Mouse (Mus musculus): ENCODE results near the gene Tagap1. TPM values are rescaled to one million over a fixed set of nuclear protein-coding genes. Genes with fewer than 3 reads are reported as not detected.
"Not testable (repeated sequence)": the region's sequence is repeated elsewhere in the genome, so short reads cannot be mapped to it uniquely, and the experiment has no call there.

Tagap1 gene
- polyA plus RNA-seq, 1 experiment from 2014 or later = 29.7 TPM

GRCm38 (mm10) chr17:6967673-6968072, 6.7 kb upstream of the Tagap1 start:
- not testable (repeated sequence) for H3K4me1 ChIP-seq (ENCODE audit: control insufficient read depth, insufficient read depth, low read length); ATAC-seq; H3K36me3 ChIP-seq (ENCODE audit: control insufficient read depth, insufficient read depth, low read length); H3K9me3 ChIP-seq (ENCODE audit: control insufficient read depth, low read length); H3K27ac ChIP-seq (ENCODE audit: low read length); H3K4me3 ChIP-seq (ENCODE audit: low read length); H3K9ac ChIP-seq (ENCODE audit: low read depth, low read length); H3K4me2 ChIP-seq (ENCODE audit: low read depth, low read length); H3K27me3 ChIP-seq (replicated peaks; ENCODE audit: control insufficient read depth, insufficient read depth, low read length)
- 43% methylated on average over 1 of the region's 1 CpGs for WGBS

GRCm38 (mm10) chr17:6965364-6965763, 4.4 kb upstream of the Tagap1 start:
- H3K36me3 ChIP-seq (ENCODE audit: control insufficient read depth, insufficient read depth, low read length); H3K27ac ChIP-seq (ENCODE audit: low read length); H3K4me2 ChIP-seq (ENCODE audit: low read depth, low read length); H3K4me1 ChIP-seq (ENCODE audit: control insufficient read depth, insufficient read depth, low read length); H3K9me3 ChIP-seq (ENCODE audit: control insufficient read depth, low read length); H3K27me3 ChIP-seq (replicated peaks; ENCODE audit: control insufficient read depth, insufficient read depth, low read length); H3K4me3 ChIP-seq (ENCODE audit: low read length); H3K9ac ChIP-seq (ENCODE audit: low read depth, low read length); ATAC-seq: not testable (repeated sequence)
- 13% methylated on average over 5 of the region's 6 CpGs for WGBS

- H3K4me1 ChIP-seq (ENCODE audit: control insufficient read depth, insufficient read depth, low read length); H3K27me3 ChIP-seq (replicated peaks; ENCODE audit: control insufficient read depth, insufficient read depth, low read length); H3K4me3 ChIP-seq (ENCODE audit: low read length); H3K27ac ChIP-seq (ENCODE audit: low read length); H3K9ac ChIP-seq (ENCODE audit: low read depth, low read length); ATAC-seq; H3K4me2 ChIP-seq (ENCODE audit: low read depth, low read length); H3K36me3 ChIP-seq (ENCODE audit: control insufficient read depth, insufficient read depth, low read length); H3K9me3 ChIP-seq (ENCODE audit: control insufficient read depth, low read length): not testable (repeated sequence)
- WGBS = 57% methylated on average over 4 of the region's 4 CpGs
Observed at GRCm38 (mm10) chr17:6962936-6963335, 2.0 kb upstream of the Tagap1 start.

GRCm38 (mm10) chr17:6962339-6962738, 1.4 kb upstream of the Tagap1 start:
- not testable (repeated sequence) for H3K9ac ChIP-seq (ENCODE audit: low read depth, low read length); H3K4me2 ChIP-seq (ENCODE audit: low read depth, low read length); H3K36me3 ChIP-seq (ENCODE audit: control insufficient read depth, insufficient read depth, low read length); H3K9me3 ChIP-seq (ENCODE audit: control insufficient read depth, low read length); H3K27me3 ChIP-seq (replicated peaks; ENCODE audit: control insufficient read depth, insufficient read depth, low read length); ATAC-seq; H3K4me3 ChIP-seq (ENCODE audit: low read length); H3K4me1 ChIP-seq (ENCODE audit: control insufficient read depth, insufficient read depth, low read length); H3K27ac ChIP-seq (ENCODE audit: low read length)
- 63% methylated on average over 4 of the region's 6 CpGs for WGBS

- not testable (repeated sequence) for H3K9me3 ChIP-seq (ENCODE audit: control insufficient read depth, low read length); H3K27ac ChIP-seq (ENCODE audit: low read length); H3K27me3 ChIP-seq (replicated peaks; ENCODE audit: control insufficient read depth, insufficient read depth, low read length); H3K36me3 ChIP-seq (ENCODE audit: control insufficient read depth, insufficient read depth, low read length); H3K4me1 ChIP-seq (ENCODE audit: control insufficient read depth, insufficient read depth, low read length); H3K9ac ChIP-seq (ENCODE audit: low read depth, low read length)
- Histone ChIP-seq H3K4me2 (ENCODE audit: low read depth, low read length) (peak overlapping the region; percentile 43), H3K4me3 (ENCODE audit: low read length) (peak overlapping the region; percentile 30)
- WGBS = under 1% methylated on average over 16 of the region's 48 CpGs
- peak; percentile 97 for ATAC-seq
Observed at GRCm38 (mm10) chr17:6961181-6962000, 435 bp upstream of the Tagap1 start.

GRCm38 (mm10) chr17:6960349-6960748, 607 bp downstream of the Tagap1 start:
- peak overlapping the region; percentile 40; the same call in 1 of the 2 replicates for H3K4me2 ChIP-seq (ENCODE audit: low read depth, low read length)
- H3K9me3 ChIP-seq (ENCODE audit: control insufficient read depth, low read length); H3K27me3 ChIP-seq (replicated peaks; ENCODE audit: control insufficient read depth, insufficient read depth, low read length); H3K4me1 ChIP-seq (ENCODE audit: control insufficient read depth, insufficient read depth, low read length); H3K9ac ChIP-seq (ENCODE audit: low read depth, low read length); H3K36me3 ChIP-seq (ENCODE audit: control insufficient read depth, insufficient read depth, low read length); H3K27ac ChIP-seq (ENCODE audit: low read length); ATAC-seq: not testable (repeated sequence)
- 0% methylated on average over 11 of the region's 12 CpGs for WGBS
- H3K4me3 ChIP-seq (ENCODE audit: low read length) = peak overlapping the region; percentile 52

GRCm38 (mm10) chr17:6959543-6960259, 1.3 kb downstream of the Tagap1 start:
- not testable (repeated sequence) for H3K27ac ChIP-seq (ENCODE audit: low read length); H3K27me3 ChIP-seq (replicated peaks; ENCODE audit: control insufficient read depth, insufficient read depth, low read length); H3K9me3 ChIP-seq (ENCODE audit: control insufficient read depth, low read length); ATAC-seq; H3K36me3 ChIP-seq (ENCODE audit: control insufficient read depth, insufficient read depth, low read length); H3K9ac ChIP-seq (ENCODE audit: low read depth, low read length); H3K4me1 ChIP-seq (ENCODE audit: control insufficient read depth, insufficient read depth, low read length)
- H3K4me2 ChIP-seq (ENCODE audit: low read depth, low read length) = peak overlapping the region; percentile 40
- H3K4me3 ChIP-seq (ENCODE audit: low read length) = peak overlapping the region; percentile 52
- 60% methylated on average over 3 of the region's 6 CpGs for WGBS

- ATAC-seq; H3K36me3 ChIP-seq (ENCODE audit: control insufficient read depth, insufficient read depth, low read length); H3K9me3 ChIP-seq (ENCODE audit: control insufficient read depth, low read length); H3K27ac ChIP-seq (ENCODE audit: low read length); H3K4me2 ChIP-seq (ENCODE audit: low read depth, low read length); H3K9ac ChIP-seq (ENCODE audit: low read depth, low read length); H3K4me1 ChIP-seq (ENCODE audit: control insufficient read depth, insufficient read depth, low read length); H3K4me3 ChIP-seq (ENCODE audit: low read length); H3K27me3 ChIP-seq (replicated peaks; ENCODE audit: control insufficient read depth, insufficient read depth, low read length): not testable (repeated sequence)
- 84% methylated on average over 6 of the region's 8 CpGs for WGBS
Observed at GRCm38 (mm10) chr17:6958881-6959280, 2.1 kb downstream of the Tagap1 start.

GRCm38 (mm10) chr17:6948769-6949228, 12.2 kb downstream of the Tagap1 start:
- Histone ChIP-seq H3K27ac (ENCODE audit: low read length) (peak overlapping the region; percentile 87), H3K9ac (ENCODE audit: low read depth, low read length) (peak overlapping the region; percentile 67), H3K4me2 (ENCODE audit: low read depth, low read length) (peak overlapping the region; percentile 55), H3K4me3 (ENCODE audit: low read length) (peak overlapping the region; percentile 58)
- H3K27me3 ChIP-seq (replicated peaks; ENCODE audit: control insufficient read depth, insufficient read depth, low read length); H3K9me3 ChIP-seq (ENCODE audit: control insufficient read depth, low read length); H3K4me1 ChIP-seq (ENCODE audit: control insufficient read depth, insufficient read depth, low read length); H3K36me3 ChIP-seq (ENCODE audit: control insufficient read depth, insufficient read depth, low read length): not testable (repeated sequence)
- 6% methylated on average over 9 of the region's 9 CpGs for WGBS
- ATAC-seq = peak; percentile 45

Data from intestine, embryonic 16.5 days (tissue).